Mouse (Mus musculus) G1E (cell line): ENCODE data around the gene Sorcs1. TPM values are rescaled to one million over a fixed set of nuclear protein-coding genes. Genes with fewer than 3 reads are reported as not detected.

Experiments
- ATAC-seq: 2 replicates; pipeline ENCODE4 v1.8.0; 2016; ENCODE audit warnings: mild to moderate bottlenecking; ENCODE audit not compliant: insufficient number of reproducible peaks, poor library complexity, low FRiP score, severe bottlenecking; ENCODE audit errors: extremely low read depth
- DNase-seq: peaks from one replicate; pipeline ENCODE4 v3.0.0; 2012; ENCODE audit warnings: low spot score
- H3K27me3 ChIP-seq: 2 replicates; pipeline ENCODE4 v1.6.1; 2012; ENCODE audit warnings: mild to moderate bottlenecking, low read length, inconsistent platforms; ENCODE audit not compliant: insufficient read depth
- H3K36me3 ChIP-seq: replicated peaks from 2 replicates; pipeline ENCODE3; 2012; ENCODE audit warnings: mild to moderate bottlenecking, inconsistent platforms
- H3K4me1 ChIP-seq: 2 replicates; pipeline ENCODE4 v1.6.1; 2012; ENCODE audit warnings: low read depth, low read length, inconsistent platforms, mixed read lengths; ENCODE audit not compliant: insufficient read depth
- H3K4me3 ChIP-seq: 2 replicates; pipeline ENCODE4 v1.5.1; 2012; ENCODE audit warnings: low read depth, mild to moderate bottlenecking, inconsistent platforms, low read length, moderate library complexity, mixed read lengths
- H3K9me3 ChIP-seq: replicated peaks from 2 replicates; pipeline ENCODE4 v1.6.1; 2012; ENCODE audit warnings: inconsistent platforms
- CTCF ChIP-seq: IDR thresholded peaks from 2 replicates; pipeline ENCODE4 v1.5.1; 2012; ENCODE audit warnings: low read depth, low read length, inconsistent platforms, mixed read lengths
- GATA1 ChIP-seq: IDR thresholded peaks from 2 replicates; pipeline ENCODE4 v1.6.1; 2012; ENCODE audit warnings: borderline replicate concordance, low read length, inconsistent platforms, mixed read lengths
- GATA2 ChIP-seq: IDR thresholded peaks from 2 replicates; pipeline ENCODE4 v1.6.1; 2012; ENCODE audit warnings: low read depth, low read length, inconsistent platforms, borderline replicate concordance
- POLR2AphosphoS5 ChIP-seq: IDR thresholded peaks from 2 replicates; pipeline ENCODE4 v1.6.1; 2012; ENCODE audit warnings: low read depth, low read length, inconsistent platforms; ENCODE audit not compliant: insufficient replicate concordance
- TAL1 ChIP-seq: conservative IDR thresholded peaks from 2 replicates; pipeline ENCODE4 v1.6.1; 2012; ENCODE audit warnings: low read depth, low read length, inconsistent platforms, mixed read lengths
- polyA plus RNA-seq: library from polyadenylated mRNA; stranded (reverse); fragments of >175 nt; gene quantifications from 2 replicates; pipeline ENCODE4 v1.2.3, GENCODE M21; 2012
- total RNA-seq, 2 experiments: library from RNA; stranded (forward) in 1 of 2; stranded (reverse) in 1 of 2; fragments of 200-1000 nt in 1 of 2; fragments of >200 nt in 1 of 2; fragmentation: Nextera tagmentation in 1 of 2; gene quantifications; 2 replicates each; pipeline ENCODE4 v1.2.3; 2014 to 2017

Sorcs1 gene
- total and polyA plus RNA-seq, 3 experiments, result under 0.01 TPM; not detected in 2

DNA sequence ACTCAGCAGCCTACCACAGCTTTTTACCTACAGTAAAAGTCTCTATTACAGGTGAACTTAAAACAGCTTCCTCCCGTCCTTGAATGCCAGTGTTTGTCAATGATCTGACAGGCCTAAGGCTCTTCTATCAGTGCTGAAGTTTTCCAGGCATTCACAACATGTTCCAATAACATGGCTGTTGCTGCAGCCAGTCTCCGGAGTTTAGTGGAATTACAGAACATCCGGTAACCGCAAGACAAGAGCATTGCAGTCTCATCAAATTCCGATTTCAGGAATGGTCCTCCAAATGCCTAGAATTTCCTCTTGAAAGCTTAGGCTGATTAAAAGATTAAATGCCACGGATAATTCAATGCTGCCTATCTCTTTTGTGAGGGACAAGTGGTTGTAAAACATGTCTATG, 190.0 kb downstream of the Sorcs1 start:
- Histone ChIP-seq H3K27me3 (no peaks in the 10 kb centered on the region), H3K9me3 (peaks cover 13% of the 10 kb centered on the region; the same call in 1 of the 2 replicates), H3K36me3 (no peaks in the 10 kb centered on the region), H3K4me3 (no peak overlapping the region), H3K4me1 (no peaks in the 10 kb centered on the region)
- DNase-seq (no peak), ATAC-seq (no peak)
- TF ChIP-seq TAL1 (no peak), GATA1 (no peak), POLR2AphosphoS5 (no peak), GATA2 (no peak), CTCF (no peak)

DNA sequence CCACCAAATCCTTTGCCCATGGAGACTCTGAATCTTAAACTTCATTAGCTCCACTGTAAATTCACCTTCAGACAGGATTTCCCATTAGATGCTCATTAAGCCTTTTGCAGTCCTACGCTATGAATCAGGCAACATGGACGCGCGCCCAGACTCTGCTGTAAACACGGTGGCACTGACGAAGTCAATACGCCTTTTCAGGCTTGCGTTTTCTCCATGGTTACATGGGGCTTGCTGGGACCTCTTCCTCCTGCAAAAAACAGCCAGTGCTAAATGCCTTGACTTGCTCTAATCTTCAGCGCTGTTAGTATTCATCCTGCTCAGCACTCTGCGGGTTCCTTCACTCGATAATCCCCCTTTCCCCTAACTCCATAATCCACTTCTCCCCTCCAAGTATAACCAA, 190.7 kb downstream of the Sorcs1 start:
- no peak for ATAC-seq
- no peaks in the 10 kb centered on the region for H3K36me3 ChIP-seq
- H3K27me3 ChIP-seq, result no peaks in the 10 kb centered on the region
- TF ChIP-seq GATA1, result no peak
- no peak for TF ChIP-seq TAL1
- no peak for TF ChIP-seq GATA2
- TF ChIP-seq POLR2AphosphoS5, result no peak
- no peak for TF ChIP-seq CTCF
- no peak overlapping the region for H3K4me3 ChIP-seq
- no peaks in the 10 kb centered on the region for H3K4me1 ChIP-seq
- DNase-seq, result no peak
- H3K9me3 ChIP-seq, result peaks cover 11% of the 10 kb centered on the region; the same call in 1 of the 2 replicates

DNA sequence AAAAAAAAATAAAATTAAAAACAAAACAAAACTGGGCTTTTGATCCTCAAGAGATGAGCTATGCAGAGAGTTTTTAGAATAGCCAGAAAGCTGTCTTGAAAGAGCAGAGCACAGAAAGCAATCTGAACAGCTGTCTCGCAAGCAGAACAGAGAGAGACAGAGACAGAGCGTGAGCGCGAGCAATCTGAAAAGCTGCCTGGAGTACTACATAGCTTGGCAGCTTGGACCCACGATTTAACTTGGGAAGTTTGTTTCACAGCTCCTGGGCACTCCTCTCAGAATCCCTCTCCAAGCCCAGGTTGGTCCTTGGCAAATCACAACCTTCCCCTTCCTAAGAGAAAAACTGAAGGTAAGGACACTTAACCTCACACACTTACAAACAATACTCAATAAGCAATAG, 192.1 kb downstream of the Sorcs1 start:
- no peak for ATAC-seq
- TF ChIP-seq GATA2, result no peak
- TF ChIP-seq POLR2AphosphoS5, result no peak
- TF ChIP-seq TAL1, result no peak
- no peak for TF ChIP-seq GATA1
- no peak for TF ChIP-seq CTCF

DNA sequence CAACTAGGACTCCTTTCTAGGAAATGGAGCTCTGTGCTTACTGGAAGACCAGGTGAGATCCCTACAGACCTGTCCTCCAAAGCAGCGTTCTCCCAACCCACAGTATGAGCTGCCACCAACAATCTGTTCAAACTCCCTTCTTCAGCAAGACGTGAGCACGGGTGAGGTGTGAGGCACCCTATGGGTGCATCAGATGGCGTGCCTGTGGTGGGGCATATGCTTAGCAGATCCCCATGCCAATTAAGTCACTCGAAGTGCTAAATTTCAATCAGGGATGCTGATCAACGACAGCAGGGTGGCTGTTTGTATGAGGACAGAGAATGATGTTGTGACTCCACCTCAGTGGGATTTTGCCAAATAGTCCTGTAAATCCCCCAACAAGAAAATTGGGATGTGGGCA, 201.7 kb downstream of the Sorcs1 start:
- H3K4me1 ChIP-seq, result no peaks in the 10 kb centered on the region
- H3K9me3 ChIP-seq, result peaks cover 18% of the 10 kb centered on the region

More for the DNA sequence above, 192.1 kb downstream of the Sorcs1 start:
- Histone ChIP-seq H3K4me3 (no peak overlapping the region), H3K27me3 (no peaks in the 10 kb centered on the region), H3K9me3 (peaks cover 8% of the 10 kb centered on the region; the same call in 1 of the 2 replicates), H3K36me3 (no peaks in the 10 kb centered on the region), H3K4me1 (no peaks in the 10 kb centered on the region)
- DNase-seq, result no peak

DNA sequence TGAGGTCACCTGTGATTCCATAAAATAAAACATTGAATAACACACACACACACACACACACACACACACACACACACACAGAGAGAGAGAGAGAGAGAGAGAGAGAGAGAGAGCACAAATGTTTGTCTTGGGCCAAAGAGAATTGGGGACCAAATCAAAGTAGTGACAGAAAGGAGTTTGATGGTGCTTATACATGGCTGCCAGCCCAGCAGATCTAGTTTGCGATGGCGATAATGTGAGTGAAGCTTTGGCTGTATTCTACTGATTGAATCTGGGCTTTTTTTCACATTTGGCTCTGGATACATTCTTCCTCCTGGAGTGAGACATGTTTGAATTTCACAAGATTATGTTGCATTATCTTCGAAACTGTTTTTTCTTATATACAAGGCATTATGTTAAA, 209.9 kb downstream of the Sorcs1 start:
- no peak for ATAC-seq
- H3K4me1 ChIP-seq, result no peaks in the 10 kb centered on the region
- DNase-seq, result no peak

More for the DNA sequence above, 201.7 kb downstream of the Sorcs1 start:
- Histone ChIP-seq H3K27me3 (no peaks in the 10 kb centered on the region), H3K36me3 (no peaks in the 10 kb centered on the region), H3K4me3 (no peak overlapping the region)
- no peak for TF ChIP-seq CTCF
- TF ChIP-seq GATA2, result no peak
- TF ChIP-seq TAL1, result no peak
- no peak for TF ChIP-seq POLR2AphosphoS5
- no peak for TF ChIP-seq GATA1
- no peak for ATAC-seq
- no peak for DNase-seq

DNA sequence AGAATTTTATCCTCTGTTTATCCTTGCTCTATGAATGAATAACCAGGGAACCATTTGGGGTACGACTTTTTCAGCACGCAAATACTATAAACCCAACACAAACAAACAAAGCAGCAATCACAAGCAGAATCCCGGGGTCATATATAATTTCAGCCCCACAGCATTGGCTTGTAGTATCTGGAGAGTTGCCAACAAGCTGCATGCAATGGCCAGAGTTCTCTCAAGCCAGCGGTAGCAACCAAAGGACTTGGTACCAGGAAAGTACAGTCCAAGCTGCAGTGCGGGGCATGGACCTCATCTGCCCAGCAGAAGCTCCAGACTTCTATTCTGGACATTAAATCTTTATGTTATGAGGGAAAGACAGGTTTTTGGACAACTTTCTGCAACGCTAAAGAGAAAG, 213.6 kb downstream of the Sorcs1 start:
- no peaks in the 10 kb centered on the region for H3K36me3 ChIP-seq
- ATAC-seq (no peak), DNase-seq (no peak)
- H3K4me1 ChIP-seq, result no peaks in the 10 kb centered on the region
- TF ChIP-seq GATA1, result no peak
- TF ChIP-seq POLR2AphosphoS5, result no peak
- TF ChIP-seq GATA2, result no peak
- TF ChIP-seq CTCF, result no peak
- no peak for TF ChIP-seq TAL1
- H3K27me3 ChIP-seq, result no peaks in the 10 kb centered on the region
- 0 out of 2 replicates have a peak, but pooled peaks cover 3% of the 10 kb centered on the region for H3K9me3 ChIP-seq
- H3K4me3 ChIP-seq, result no peak overlapping the region

More for the DNA sequence above, 209.9 kb downstream of the Sorcs1 start:
- no peaks in the 10 kb centered on the region for H3K27me3 ChIP-seq
- peaks cover 7% of the 10 kb centered on the region; the same call in 1 of the 2 replicates for H3K9me3 ChIP-seq
- H3K4me3 ChIP-seq, result no peak overlapping the region
- no peak for TF ChIP-seq GATA2
- no peak for TF ChIP-seq TAL1
- no peak for TF ChIP-seq POLR2AphosphoS5
- TF ChIP-seq GATA1, result no peak
- TF ChIP-seq CTCF, result no peak
- H3K36me3 ChIP-seq, result no peaks in the 10 kb centered on the region
